Mouse (Mus musculus) embryonic facial prominence, embryonic 13.5 days (tissue): ENCODE measurements around the gene Tnfrsf14. TPM values are rescaled to one million over a fixed set of nuclear protein-coding genes. Genes with fewer than 3 reads are reported as not detected.

Experiments
- ATAC-seq: fragments of 200-750 bp; cut with Nextera tagmentation; 2 replicates; pipeline ENCODE4 v1.8.0; 2017; ENCODE audit warnings: low read depth; ENCODE audit not compliant: insufficient number of reproducible peaks, insufficient read depth, low FRiP score, low TSS enrichment
- H3K27ac ChIP-seq: fragments of 300-500 bp; sonication (generic); 2 replicates; pipeline ENCODE4 v1.5.1; 2015; ENCODE audit warnings: moderate library complexity, mild to moderate bottlenecking, inconsistent platforms
- H3K27me3 ChIP-seq: fragments of 300-500 bp; sonication (generic); 2 replicates; pipeline ENCODE4 v1.6.1; 2015; ENCODE audit warnings: mild to moderate bottlenecking, inconsistent platforms
- H3K36me3 ChIP-seq: fragments of 300-500 bp; sonication (generic); 2 replicates; pipeline ENCODE4 v1.6.1; 2015; ENCODE audit warnings: mild to moderate bottlenecking, inconsistent platforms
- H3K4me1 ChIP-seq: fragments of 300-500 bp; sonication (generic); 2 replicates; pipeline ENCODE4 v1.6.1; 2015; ENCODE audit warnings: inconsistent platforms
- H3K4me2 ChIP-seq: fragments of 300-500 bp; sonication (generic); 2 replicates; pipeline ENCODE4 v1.6.1; 2015; ENCODE audit warnings: moderate library complexity, mild to moderate bottlenecking, inconsistent platforms
- H3K4me3 ChIP-seq: fragments of 300-500 bp; sonication (generic); 2 replicates; pipeline ENCODE4 v1.5.1; 2015; ENCODE audit warnings: mild to moderate bottlenecking, inconsistent platforms
- H3K9ac ChIP-seq: fragments of 300-500 bp; sonication (generic); 2 replicates; pipeline ENCODE4 v1.6.1; 2015; ENCODE audit warnings: mild to moderate bottlenecking, inconsistent platforms
- H3K9me3 ChIP-seq: fragments of 300-500 bp; sonication (generic); 2 replicates; pipeline ENCODE4 v1.6.1; 2016; ENCODE audit warnings: inconsistent platforms
- WGBS: fragments of 180-500 bp; shearing (Covaris S2); methylation state at CpG from one replicate; pipeline ENCODE4 v1.1.7; 2015; ENCODE audit warnings: mixed read lengths; 5-methylcytosine and 5-hydroxymethylcytosine counted together
- polyA plus RNA-seq: library from polyadenylated mRNA; unstranded; fragments of >200 nt; fragmentation: Nextera tagmentation; extraction: Ambion mirVana; gene quantifications from 2 replicates; pipeline ENCODE4 v1.2.1, GENCODE M21; 2015

Gene Tnfrsf14
- polyA plus RNA-seq, 1 experiment from 2014 or later: 1.8 TPM

- no peak for ATAC-seq
- Histone ChIP-seq H3K4me1 (peaks cover 23% of the 10 kb centered on the region), H3K9ac (no peak overlapping the region), H3K36me3 (no peaks in the 10 kb centered on the region), H3K9me3 (no peaks in the 10 kb centered on the region), H3K27ac (no peak overlapping the region), H3K27me3 (no peaks in the 10 kb centered on the region; the same call in 1 of the 2 replicates), H3K4me2 (no peak overlapping the region), H3K4me3 (no peak overlapping the region)
- WGBS: 82% methylated on average over 12 of the region's 12 CpGs
Observed at GRCm38 (mm10) chr4:154929088-154929660, 811 bp upstream of the Tnfrsf14 start.

GRCm38 (mm10) chr4:154927899-154928337 is 445 bp downstream of the Tnfrsf14 start:
- Histone ChIP-seq H3K4me3 (peak overlapping the region; percentile 24), H3K9me3 (no peaks in the 10 kb centered on the region), H3K27me3 (no peaks in the 10 kb centered on the region; the same call in 1 of the 2 replicates), H3K9ac (peak overlapping the region; percentile 59), H3K36me3 (no peaks in the 10 kb centered on the region), H3K4me2 (peak overlapping the region; percentile 52), H3K4me1 (peaks cover 23% of the 10 kb centered on the region), H3K27ac (peak overlapping the region; percentile 79)
- 21% methylated on average over 5 of the region's 5 CpGs for WGBS
- ATAC-seq: no peak

- H3K27ac ChIP-seq: peak overlapping the region; percentile 79
- H3K4me2 ChIP-seq: peak overlapping the region; percentile 52
- H3K27me3 ChIP-seq: no peaks in the 10 kb centered on the region
- no peaks in the 10 kb centered on the region for H3K9me3 ChIP-seq
- H3K36me3 ChIP-seq: no peaks in the 10 kb centered on the region
- WGBS: 41% methylated on average over 9 of the region's 9 CpGs
- H3K4me1 ChIP-seq: peaks cover 23% of the 10 kb centered on the region
- peak overlapping the region; percentile 59 for H3K9ac ChIP-seq
- H3K4me3 ChIP-seq: peak overlapping the region; percentile 24
- ATAC-seq: no peak
Observed at GRCm38 (mm10) chr4:154926969-154927898, 1.1 kb downstream of the Tnfrsf14 start.

- 52% methylated on average over 4 of the region's 4 CpGs for WGBS
- Histone ChIP-seq H3K4me1 (peaks cover 23% of the 10 kb centered on the region), H3K27ac (no peak overlapping the region), H3K4me2 (no peak overlapping the region), H3K4me3 (no peak overlapping the region), H3K9me3 (no peaks in the 10 kb centered on the region), H3K36me3 (no peaks in the 10 kb centered on the region), H3K9ac (no peak overlapping the region), H3K27me3 (no peaks in the 10 kb centered on the region)
- ATAC-seq: no peak
Observed at GRCm38 (mm10) chr4:154925413-154925812, 3.0 kb downstream of the Tnfrsf14 start.

GRCm38 (mm10) chr4:154922931-154923330 is 5.4 kb downstream of the Tnfrsf14 start:
- Histone ChIP-seq H3K27ac (no peak overlapping the region), H3K36me3 (no peaks in the 10 kb centered on the region), H3K4me3 (no peak overlapping the region), H3K9me3 (no peaks in the 10 kb centered on the region), H3K9ac (no peak overlapping the region), H3K27me3 (no peaks in the 10 kb centered on the region), H3K4me1 (peaks cover 17% of the 10 kb centered on the region), H3K4me2 (no peak overlapping the region)
- no peak for ATAC-seq
- WGBS: 84% methylated on average over 5 of the region's 5 CpGs

GRCm38 (mm10) chr4:154922291-154922690 is 6.1 kb downstream of the Tnfrsf14 start:
- Histone ChIP-seq H3K36me3 (no peaks in the 10 kb centered on the region), H3K27ac (no peak overlapping the region; the same call in 1 of the 2 replicates), H3K27me3 (no peaks in the 10 kb centered on the region), H3K4me1 (peaks cover 10% of the 10 kb centered on the region), H3K9ac (no peak overlapping the region), H3K9me3 (no peaks in the 10 kb centered on the region), H3K4me3 (no peak overlapping the region), H3K4me2 (no peak overlapping the region)
- no peak for ATAC-seq
- 74% methylated on average over 4 of the region's 4 CpGs for WGBS

GRCm38 (mm10) chr4:154916662-154917061 is 11.7 kb downstream of the Tnfrsf14 start:
- no peak for ATAC-seq
- WGBS: 87% methylated on average over 4 of the region's 4 CpGs
- no peak overlapping the region for H3K4me2 ChIP-seq

GRCm38 (mm10) chr4:154915286-154915685 is 13.1 kb downstream of the Tnfrsf14 start:
- no peak overlapping the region for H3K27ac ChIP-seq
- H3K4me3 ChIP-seq: no peak overlapping the region
- H3K4me2 ChIP-seq: no peak overlapping the region
- no peak for ATAC-seq
- no peaks in the 10 kb centered on the region for H3K9me3 ChIP-seq
- H3K9ac ChIP-seq: no peak overlapping the region
- H3K4me1 ChIP-seq: peaks cover 9% of the 10 kb centered on the region; the same call in 1 of the 2 replicates
- no peaks in the 10 kb centered on the region for H3K27me3 ChIP-seq
- H3K36me3 ChIP-seq: no peaks in the 10 kb centered on the region
- 82% methylated on average over 10 of the region's 10 CpGs for WGBS

More at GRCm38 (mm10) chr4:154916662-154917061, 11.7 kb downstream of the Tnfrsf14 start:
- H3K36me3 ChIP-seq: no peaks in the 10 kb centered on the region
- no peak overlapping the region for H3K9ac ChIP-seq
- no peak overlapping the region for H3K4me3 ChIP-seq
- H3K9me3 ChIP-seq: no peaks in the 10 kb centered on the region
- H3K27me3 ChIP-seq: no peaks in the 10 kb centered on the region
- H3K27ac ChIP-seq: no peak overlapping the region
- H3K4me1 ChIP-seq: no peaks in the 10 kb centered on the region

- no peak overlapping the region for H3K27ac ChIP-seq
- no peak overlapping the region for H3K9ac ChIP-seq
- H3K36me3 ChIP-seq: no peaks in the 10 kb centered on the region
- no peak for ATAC-seq
- no peaks in the 10 kb centered on the region for H3K27me3 ChIP-seq
- WGBS: 71% methylated on average over 3 of the region's 3 CpGs
- H3K4me3 ChIP-seq: no peak overlapping the region
- peaks cover 9% of the 10 kb centered on the region; the same call in 1 of the 2 replicates for H3K4me1 ChIP-seq
- H3K4me2 ChIP-seq: no peak overlapping the region
- H3K9me3 ChIP-seq: no peaks in the 10 kb centered on the region
Observed at GRCm38 (mm10) chr4:154914707-154915106, 13.7 kb downstream of the Tnfrsf14 start.

- no peak overlapping the region for H3K4me3 ChIP-seq
- no peaks in the 10 kb centered on the region for H3K27me3 ChIP-seq
- peaks cover 9% of the 10 kb centered on the region; the same call in 1 of the 2 replicates for H3K4me1 ChIP-seq
- no peak overlapping the region for H3K27ac ChIP-seq
- H3K9ac ChIP-seq: no peak overlapping the region
- H3K9me3 ChIP-seq: no peaks in the 10 kb centered on the region
- no peak overlapping the region for H3K4me2 ChIP-seq
- ATAC-seq: no peak
- H3K36me3 ChIP-seq: no peaks in the 10 kb centered on the region
- WGBS: 93% methylated on average over 4 of the region's 4 CpGs
Observed at GRCm38 (mm10) chr4:154914252-154914651, 14.1 kb downstream of the Tnfrsf14 start.

GRCm38 (mm10) chr4:154913845-154914244 is 14.5 kb downstream of the Tnfrsf14 start:
- peak overlapping the region; percentile 21; the same call in 1 of the 2 replicates for H3K9ac ChIP-seq
- H3K36me3 ChIP-seq: no peaks in the 10 kb centered on the region
- no peak overlapping the region for H3K4me2 ChIP-seq
- H3K27ac ChIP-seq: no peak overlapping the region
- no peak overlapping the region for H3K4me3 ChIP-seq
- H3K9me3 ChIP-seq: no peaks in the 10 kb centered on the region
- H3K4me1 ChIP-seq: peaks cover 9% of the 10 kb centered on the region; the same call in 1 of the 2 replicates
- no peaks in the 10 kb centered on the region for H3K27me3 ChIP-seq
- 90% methylated on average over 3 of the region's 3 CpGs for WGBS
- no peak for ATAC-seq
